Mouse (Mus musculus): ENCODE results near the gene Hyal3.

The Hyal3 gene

DNA sequence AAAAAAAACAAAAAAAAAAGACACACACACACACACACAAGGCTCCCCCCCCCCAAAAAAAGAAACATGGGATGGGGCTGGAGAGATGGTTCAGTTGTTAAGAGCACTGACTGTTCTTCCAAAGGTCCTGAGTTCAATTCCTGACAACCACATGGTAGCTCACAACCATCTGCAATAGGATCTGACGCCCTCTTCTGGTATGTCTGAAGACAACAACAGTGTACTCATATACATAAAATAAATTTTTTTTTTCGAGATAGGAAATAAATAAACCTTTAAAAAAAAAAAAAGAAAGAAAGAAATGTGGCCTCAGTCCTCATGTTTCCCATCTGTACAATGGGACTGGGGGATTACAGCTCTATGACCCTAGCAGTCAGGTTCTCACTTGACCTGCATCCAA is 36.8 kb downstream of the Hyal3 start:
- no peak for DNase-seq (ENCODE audit: low read depth in 1 of 2, low spot score in 2 of 2)

DNA sequence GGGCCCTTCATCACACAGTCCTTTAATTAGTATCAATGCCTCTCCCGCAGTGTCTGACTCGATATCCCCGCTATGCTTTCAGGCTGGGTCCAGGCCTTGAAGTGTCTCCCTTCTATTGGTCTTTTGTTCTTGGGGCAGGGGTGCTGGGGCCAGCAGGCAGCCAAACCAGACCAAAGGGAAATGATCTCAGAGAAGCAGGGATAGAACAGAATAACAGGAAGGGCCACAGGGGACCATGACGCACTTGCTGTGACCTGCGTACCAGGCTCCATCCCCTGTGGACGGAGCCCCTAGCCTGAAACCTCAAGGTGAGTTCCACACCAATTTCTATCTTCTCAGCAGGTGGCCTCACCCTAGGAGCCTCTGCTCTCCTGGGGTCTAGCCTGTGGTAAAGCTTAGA is 37.5 kb downstream of the Hyal3 start:
- no peak for DNase-seq (ENCODE audit: low read depth in 1 of 2, low spot score in 2 of 2)

DNA sequence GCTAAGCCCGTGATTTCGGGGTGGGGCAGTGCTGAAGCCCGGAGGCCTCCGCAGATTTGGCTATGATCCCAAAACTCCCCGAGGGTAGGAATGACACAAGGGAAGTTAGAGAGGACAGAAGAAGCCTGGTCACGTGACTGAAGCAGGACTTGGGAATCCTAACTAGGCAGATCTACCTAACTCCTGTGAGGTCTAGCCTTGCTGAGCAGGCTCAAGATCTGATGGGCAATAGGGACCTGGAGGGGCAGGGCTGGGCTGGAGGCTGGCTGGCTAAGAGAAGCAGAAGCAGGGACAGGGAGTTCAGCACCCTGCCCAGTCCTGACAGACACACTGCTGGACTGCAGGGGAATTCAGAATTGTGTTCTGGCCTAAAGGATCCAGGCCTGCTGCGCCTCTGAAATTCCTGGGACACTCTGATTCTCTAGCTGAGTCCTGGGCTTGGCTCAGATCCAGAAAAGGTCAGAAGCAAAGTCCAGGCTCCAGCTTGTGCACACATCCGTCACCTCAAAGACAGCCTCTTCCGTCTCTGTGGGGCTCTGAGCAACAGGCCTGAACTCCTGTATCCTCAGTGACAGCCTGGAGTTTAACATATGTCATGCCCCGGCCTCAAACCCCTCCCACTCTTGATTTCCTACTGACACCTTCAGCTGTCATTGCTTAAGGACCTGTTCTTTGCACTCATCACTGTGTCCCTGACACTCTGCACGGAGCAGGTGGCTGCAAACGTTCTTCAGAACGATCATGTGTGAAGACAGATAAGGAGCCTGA is 38.3 kb downstream of the Hyal3 start:
- DNase-seq (ENCODE audit: low read depth in 1 of 2, low spot score in 2 of 2) = no peak

DNA sequence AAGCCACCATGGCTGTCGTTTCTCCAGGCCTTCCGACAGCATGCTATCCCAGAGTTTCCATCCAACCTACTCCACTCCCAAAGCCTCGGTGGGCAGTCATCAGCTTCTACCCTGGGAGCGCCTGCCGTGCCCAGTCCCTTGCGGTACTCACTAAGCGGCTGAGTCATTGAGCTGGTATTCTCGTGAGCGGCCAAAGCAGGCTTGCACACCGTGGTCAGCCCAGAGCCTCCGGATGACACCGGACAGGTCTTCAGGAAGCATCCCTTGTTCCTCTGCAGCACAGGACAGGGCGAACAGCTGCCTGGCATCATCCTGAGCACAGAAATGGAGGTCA is 38.9 kb downstream of the Hyal3 start:
- no peak for DNase-seq (ENCODE audit: low read depth in 1 of 2, low spot score in 2 of 2)

DNA sequence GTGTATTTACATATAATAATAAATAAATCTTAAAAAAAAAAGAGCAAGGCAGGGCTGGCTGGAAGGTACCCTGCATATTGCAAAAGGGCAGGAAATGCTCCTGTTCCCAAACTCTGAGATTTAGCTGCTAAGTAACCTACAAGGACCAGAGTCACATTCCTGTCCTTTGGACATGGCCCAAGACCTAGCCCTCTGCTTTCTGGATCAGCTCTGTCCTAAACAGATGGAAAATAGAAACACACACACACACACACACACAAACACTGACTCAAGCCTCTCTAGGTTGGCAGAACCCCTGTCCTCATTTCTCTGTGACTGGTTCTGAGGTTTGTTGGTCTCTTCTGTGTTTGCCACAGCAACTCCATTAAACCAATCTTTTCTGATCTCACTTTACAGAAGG is 40.3 kb downstream of the Hyal3 start:
- DNase-seq (ENCODE audit: low read depth in 1 of 2, low spot score in 2 of 2) = no peak

GRCm38 (mm10) chr9:107624539-107624938 is 43.9 kb downstream of the Hyal3 start:
- peak in 1 of 2 experiments; percentile 36 for DNase-seq (ENCODE audit: low read depth in 1 of 2, low spot score in 2 of 2)

DNA sequence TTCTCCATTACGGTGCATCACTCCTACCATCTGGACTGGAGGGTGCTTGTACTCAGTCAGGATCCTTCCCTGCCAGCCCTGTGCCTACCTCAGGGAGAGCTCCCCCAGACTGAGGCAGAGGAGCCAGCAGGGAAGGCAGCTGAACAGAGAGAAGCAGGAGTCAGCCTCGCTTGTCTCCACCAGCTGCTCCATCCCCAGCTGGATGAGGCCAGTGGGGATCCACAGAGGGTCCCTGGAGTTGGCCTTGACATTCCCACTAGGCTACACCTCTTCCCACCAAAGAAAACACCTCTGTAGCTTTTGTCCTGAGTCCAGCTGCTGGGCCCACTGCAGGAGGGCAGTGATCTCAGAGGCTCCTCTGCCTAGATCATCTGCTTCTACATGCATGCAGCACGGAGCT is 44.3 kb downstream of the Hyal3 start:
- DNase-seq (ENCODE audit: low read depth in 1 of 2, low spot score in 2 of 2) = no peak

GRCm38 (mm10) chr9:107625351-107626128 is 44.9 kb downstream of the Hyal3 start:
- DNase-seq (ENCODE audit: low read depth in 1 of 2, low spot score in 2 of 2) = no peak

DNA sequence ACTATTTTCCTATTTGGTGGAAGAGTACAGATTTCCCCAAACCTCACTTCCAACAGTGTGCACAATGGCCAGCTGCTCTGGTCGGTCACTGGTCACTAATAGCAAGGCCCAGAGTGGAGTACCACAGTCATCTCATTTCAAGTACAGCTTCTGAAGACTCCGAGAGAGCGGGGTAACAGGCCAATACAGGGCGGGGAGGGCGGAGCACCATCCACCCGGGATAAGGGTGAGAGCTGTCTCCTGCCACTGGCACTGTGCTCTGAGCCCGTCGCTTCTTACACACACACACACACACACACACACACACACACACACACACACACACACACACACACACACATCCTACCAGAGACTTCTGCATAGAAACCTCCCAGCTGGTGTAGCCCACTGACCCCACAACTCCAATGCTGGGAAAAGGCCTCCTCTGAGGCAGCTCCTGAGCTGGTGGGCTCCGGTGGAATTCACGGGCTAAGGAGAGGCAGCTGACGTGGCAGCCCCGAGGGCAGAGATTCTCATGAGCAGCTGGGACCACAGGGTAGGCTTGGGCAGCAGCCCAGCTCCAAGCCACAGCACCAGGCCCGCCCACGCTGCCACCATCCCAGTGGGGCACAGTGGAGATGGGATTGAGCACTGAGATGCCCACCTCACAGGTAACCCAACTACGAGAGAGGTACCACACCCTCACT is 45.7 kb downstream of the Hyal3 start:
- no peak for DNase-seq (ENCODE audit: low read depth in 1 of 2, low spot score in 2 of 2)

GRCm38 (mm10) chr9:107626844-107627277 is 46.2 kb downstream of the Hyal3 start:
- DNase-seq (ENCODE audit: low read depth in 1 of 2, low spot score in 2 of 2) = peak in 1 of 2 experiments; percentile 45

DNA sequence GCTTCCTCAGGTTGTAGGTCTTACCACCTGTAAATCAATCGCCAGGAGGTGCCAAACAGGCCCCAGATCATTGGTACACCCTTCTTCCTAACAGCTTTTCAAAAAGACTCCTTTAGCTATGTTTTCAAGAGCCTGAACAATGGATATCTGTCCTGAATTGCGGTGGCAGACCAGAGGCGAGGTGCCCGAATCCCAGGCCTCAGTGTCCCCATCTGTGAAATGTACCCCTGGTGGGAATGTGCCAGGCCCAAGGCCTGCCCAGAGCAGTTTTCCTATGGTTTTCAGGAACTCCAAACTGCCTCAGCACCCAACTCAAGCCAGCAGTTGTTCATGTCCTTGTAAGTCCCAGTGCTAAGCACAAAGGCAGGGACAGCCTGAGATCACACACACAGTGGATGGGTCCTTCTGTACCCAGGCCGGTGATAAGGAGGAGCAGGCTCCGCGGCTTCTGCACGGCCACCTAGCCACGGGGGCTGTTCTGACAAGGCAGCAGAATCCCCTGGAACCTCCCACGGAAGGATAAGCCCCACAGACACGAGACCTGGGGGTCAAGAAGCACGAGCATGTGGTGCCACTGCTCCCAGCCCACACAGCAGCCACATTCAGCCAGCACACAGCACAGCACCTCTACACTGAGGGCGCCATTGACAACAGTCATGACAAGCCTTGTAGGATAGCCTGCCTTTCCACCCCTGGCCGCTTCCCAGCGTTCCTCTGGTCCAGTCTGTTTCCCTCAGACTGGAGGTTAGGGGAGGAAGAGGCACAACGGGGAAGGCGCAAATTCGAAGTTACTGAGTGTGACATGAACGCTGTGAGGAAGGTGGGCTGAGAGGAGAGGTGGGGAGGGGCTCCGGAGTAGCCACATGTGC is 47.0 kb downstream of the Hyal3 start:
- no peak for DNase-seq (ENCODE audit: low read depth in 1 of 2, low spot score in 2 of 2)

GRCm38 (mm10) chr9:107628721-107629410 is 48.2 kb downstream of the Hyal3 start:
- DNase-seq (ENCODE audit: low read depth in 1 of 2, low spot score in 2 of 2) = peak in 1 of 2 experiments; percentile 66

DNA sequence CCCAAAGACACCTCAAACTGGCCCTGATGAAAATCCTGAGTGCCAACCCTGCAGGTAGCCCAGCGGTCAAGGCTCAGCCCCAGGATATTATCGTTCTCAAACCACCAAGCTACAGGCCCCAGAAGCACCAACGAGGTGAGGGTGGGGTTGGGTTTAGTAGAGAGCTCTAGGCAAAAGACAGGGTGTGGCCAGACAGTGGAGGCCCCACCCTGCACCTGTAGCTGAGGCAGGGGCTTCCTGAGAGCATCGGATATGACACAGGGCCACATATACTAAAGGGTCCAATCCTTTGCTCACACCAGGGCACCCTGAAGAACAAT is 48.8 kb downstream of the Hyal3 start:
- DNase-seq (ENCODE audit: low read depth in 1 of 2, low spot score in 2 of 2) = no peak

- no peak for DNase-seq (ENCODE audit: low read depth in 1 of 2, low spot score in 2 of 2)
Measured at GRCm38 (mm10) chr9:107629901-107630425, 49.3 kb downstream of the Hyal3 start.

- DNase-seq (ENCODE audit: low read depth in 1 of 2, low spot score in 2 of 2) = no peak
Measured at GRCm38 (mm10) chr9:107630576-107630975, 50.0 kb downstream of the Hyal3 start.

DNA sequence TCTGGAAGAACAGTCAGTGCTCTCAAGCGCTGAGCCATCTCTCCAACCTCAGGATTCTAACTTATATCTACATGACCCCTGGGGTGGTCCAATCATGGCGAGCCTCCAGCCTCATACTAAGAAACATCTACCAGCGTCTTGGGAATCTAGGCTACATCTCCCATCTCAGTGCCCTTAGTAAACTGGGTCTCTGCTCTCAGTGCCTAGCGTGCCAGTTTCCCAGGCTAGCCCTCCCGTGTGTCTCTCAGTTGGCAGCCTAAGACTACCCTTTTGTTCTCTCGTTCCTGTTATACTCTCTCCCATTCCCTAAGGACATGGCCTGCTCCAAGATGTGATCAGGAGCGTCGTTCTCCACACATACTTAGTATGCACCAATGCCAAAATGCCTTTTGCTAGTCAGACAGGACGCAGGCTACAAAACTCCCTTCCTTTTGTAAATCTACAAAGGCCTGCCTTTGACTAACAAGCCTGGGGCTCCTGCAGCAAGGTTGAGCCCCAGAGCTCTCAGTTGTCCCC is 50.8 kb downstream of the Hyal3 start:
- no peak for DNase-seq (ENCODE audit: low read depth in 1 of 2, low spot score in 2 of 2)

DNA sequence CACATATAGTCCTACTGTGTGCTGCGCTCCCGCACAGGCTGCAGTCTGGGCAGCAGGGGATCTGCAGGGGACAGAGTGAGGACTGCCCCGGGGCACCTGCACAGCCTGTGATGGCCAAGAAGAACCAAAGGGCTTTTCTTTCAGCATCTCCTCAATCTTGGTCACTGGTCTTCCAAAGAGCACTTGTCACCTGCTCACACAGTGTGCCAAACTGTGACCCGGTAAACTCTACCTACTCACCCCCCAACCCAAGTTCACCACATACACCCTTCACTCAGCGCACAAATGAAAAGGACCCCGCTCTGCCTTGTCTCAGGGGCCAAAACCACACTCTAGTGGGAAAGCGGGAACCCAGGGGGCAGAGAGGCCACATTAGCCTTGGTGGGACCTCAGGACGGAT is 51.2 kb downstream of the Hyal3 start:
- no peak for DNase-seq (ENCODE audit: low read depth in 1 of 2, low spot score in 2 of 2)

DNA sequence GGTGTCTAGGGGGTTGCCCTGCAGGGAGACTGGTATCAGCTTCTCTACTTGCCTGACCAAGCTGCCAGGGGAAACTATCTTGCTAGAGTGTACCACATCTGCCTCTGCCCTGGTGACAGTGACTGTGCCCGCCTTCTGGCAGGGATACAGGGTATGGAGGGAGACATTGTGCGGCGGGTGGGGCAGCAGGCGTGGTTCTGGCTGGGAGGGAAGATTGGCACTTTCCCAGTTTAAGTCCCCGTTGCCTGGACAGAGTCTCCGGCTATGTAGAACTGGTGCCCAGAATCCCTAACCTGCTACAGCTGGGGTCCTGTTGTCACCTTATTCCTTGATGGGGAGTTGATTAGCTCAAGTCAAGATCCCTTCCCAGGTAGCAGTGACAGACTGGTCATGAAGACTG is 51.9 kb downstream of the Hyal3 start:
- DNase-seq (ENCODE audit: low read depth in 1 of 2, low spot score in 2 of 2) = no peak

- peak; percentile 59 to 75 for DNase-seq (ENCODE audit: low read depth in 1 of 2, low spot score in 2 of 2)
Measured at GRCm38 (mm10) chr9:107633091-107633660, 52.6 kb downstream of the Hyal3 start.

All from monocyte, adult 2 months (primary cell).